Mouse (Mus musculus): ENCODE data around the gene Wwc2.

DNA sequence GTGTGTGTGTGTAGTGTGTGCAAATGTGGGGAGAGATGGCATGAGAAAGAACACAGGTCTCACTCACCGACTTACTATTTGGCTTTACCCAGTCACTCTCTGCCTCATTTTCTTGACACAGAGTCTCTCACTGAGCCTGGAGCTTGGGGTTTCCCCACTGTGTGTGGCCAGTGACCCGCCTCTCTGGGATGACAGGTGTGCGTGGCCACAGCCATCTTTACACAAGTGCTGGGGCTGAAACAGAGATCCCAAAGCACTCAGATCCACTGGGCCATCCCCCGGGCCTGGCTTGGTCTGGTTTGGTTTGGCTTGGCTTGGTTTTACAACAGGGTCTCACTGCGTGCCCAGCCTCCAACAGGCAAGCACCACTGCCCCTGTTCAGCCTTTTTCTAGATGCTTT, 55.3 kb downstream of the Wwc2 start:
- TF ChIP-seq CTCF (IDR thresholded peaks at IDR 0.05; ENCODE audit: control insufficient read depth, insufficient read depth, insufficient replicate concordance, low read depth, low read length), result no peak
- no peak for TF ChIP-seq POLR2A (IDR thresholded peaks at IDR 0.05; ENCODE audit: control insufficient read depth, low read depth, low read length)
